Mouse (Mus musculus) brown adipose tissue, adult 24 weeks (tissue): ENCODE results near the gene Mfsd7a. TPM values are rescaled to one million over a fixed set of nuclear protein-coding genes. Genes with fewer than 3 reads are reported as not detected.
"Not testable (repeated sequence)": the region's sequence is repeated elsewhere in the genome, so short reads cannot be mapped to it uniquely, and the experiment has no call there.

Experiments used
- H3K27ac ChIP-seq: fragments of 200-500 bp; replicated peaks from 2 replicates; pipeline ENCODE4 v1.5.1; 2012; ENCODE audit warnings: low read depth, mild to moderate bottlenecking, low read length
- H3K4me1 ChIP-seq: fragments of 200-500 bp; 2 replicates; pipeline ENCODE4 v1.6.1; 2012; ENCODE audit warnings: low read length, mixed read lengths; ENCODE audit not compliant: control insufficient read depth, insufficient read depth, insufficient read length
- H3K4me3 ChIP-seq: fragments of 200-500 bp; 2 replicates; pipeline ENCODE4 v1.5.1; 2012; ENCODE audit warnings: low read depth, mild to moderate bottlenecking, low read length, moderate library complexity; ENCODE audit not compliant: insufficient read depth
- polyA plus RNA-seq: library from polyadenylated mRNA; stranded (reverse); fragments of >200 nt; gene quantifications from 2 replicates; pipeline ENCODE4 v1.2.4, GENCODE M21; 2012; ENCODE audit not compliant: missing spikeins, insufficient read depth, insufficient read length

Mfsd7a gene
- polyA plus RNA-seq, result 0.55 and 0.92 TPM in 2 replicates

GRCm38 (mm10) chr5:108448785-108449668 is at the start of gene Mfsd7a:
TSS of gene Mfsd7a (minus strand) at chr5:108448891.
- Histone ChIP-seq H3K27ac (peak within 1 kb of the TSS; percentile 46; the same call in 1 of the 2 replicates), H3K4me3 (peak within 1 kb of the TSS; percentile 65)

GRCm38 (mm10) chr5:108486148-108486547 is 37.5 kb upstream of the Mfsd7a start:
- H3K4me3 ChIP-seq, H3K4me1 ChIP-seq, H3K27ac ChIP-seq: not testable (repeated sequence)

More at GRCm38 (mm10) chr5:108448785-108449668, at the start of gene Mfsd7a:
- peaks cover 6% of the 10 kb centered on the region; the same call in 1 of the 2 replicates for H3K4me1 ChIP-seq

DNA sequence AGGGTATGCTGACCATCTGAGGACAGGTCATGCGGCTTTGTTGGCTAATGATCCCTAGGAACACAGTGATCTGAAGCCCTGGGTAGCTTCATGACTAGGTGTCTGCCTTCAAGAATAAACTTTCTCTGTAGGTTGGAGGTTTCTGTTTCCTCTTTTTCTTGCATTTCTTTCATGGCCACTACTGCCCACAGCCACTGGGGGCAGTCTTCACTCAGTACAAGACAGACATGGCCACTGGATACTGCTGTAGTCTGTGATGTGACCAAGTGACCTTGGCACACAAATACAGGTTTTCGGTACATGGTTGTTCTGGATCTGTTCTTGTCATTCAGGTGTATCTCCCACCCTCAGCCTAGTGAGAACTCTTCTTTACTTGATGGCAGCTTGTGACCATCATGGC is 36.5 kb upstream of the Mfsd7a start:
- no peak overlapping the region for H3K4me3 ChIP-seq
- H3K27ac ChIP-seq, result no peak overlapping the region

DNA sequence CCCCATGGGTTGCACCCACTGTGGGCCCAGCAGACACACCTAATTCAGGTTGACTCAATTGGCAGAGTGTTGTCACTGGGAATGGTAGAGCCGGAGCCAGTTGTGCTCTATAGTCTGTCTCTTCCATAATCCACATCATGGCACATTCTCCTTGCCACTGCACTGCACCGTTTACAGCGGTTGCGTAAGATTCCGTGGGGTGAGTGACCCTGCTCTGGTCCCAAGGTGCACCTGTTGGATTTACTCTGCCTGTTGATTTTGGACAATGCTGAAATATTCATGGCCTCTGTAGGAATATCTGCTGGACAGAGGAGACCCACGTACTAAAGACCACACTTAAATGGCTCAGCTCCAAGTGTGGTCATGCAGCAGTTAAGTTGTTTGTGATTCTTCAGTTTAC is 34.3 kb upstream of the Mfsd7a start:
- Histone ChIP-seq H3K4me1 (no peaks in the 10 kb centered on the region), H3K4me3 (no peak overlapping the region)

More for the DNA sequence above, 36.5 kb upstream of the Mfsd7a start:
- no peaks in the 10 kb centered on the region for H3K4me1 ChIP-seq

DNA sequence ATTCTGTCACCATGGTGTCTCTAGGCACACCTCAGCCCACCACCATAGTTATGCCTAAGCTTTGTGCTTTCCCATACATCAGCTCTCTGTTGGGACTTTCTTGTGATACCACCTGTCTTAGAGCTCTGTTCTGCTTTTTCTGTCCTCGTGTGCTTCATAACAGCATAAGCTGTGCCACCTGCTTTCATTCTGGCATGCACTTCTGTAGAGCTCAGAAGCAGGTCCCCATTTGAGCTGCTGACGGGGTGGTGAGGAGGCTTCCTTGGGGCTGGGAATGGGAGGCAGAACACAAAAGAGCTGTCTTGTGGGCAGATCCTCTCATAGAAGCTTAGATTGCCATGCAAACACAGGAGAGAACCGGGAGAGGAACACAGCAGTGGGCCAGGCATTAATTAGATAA is 27.3 kb upstream of the Mfsd7a start:
- no peak overlapping the region for H3K4me3 ChIP-seq

More for the DNA sequence above, 34.3 kb upstream of the Mfsd7a start:
- no peak overlapping the region for H3K27ac ChIP-seq

DNA sequence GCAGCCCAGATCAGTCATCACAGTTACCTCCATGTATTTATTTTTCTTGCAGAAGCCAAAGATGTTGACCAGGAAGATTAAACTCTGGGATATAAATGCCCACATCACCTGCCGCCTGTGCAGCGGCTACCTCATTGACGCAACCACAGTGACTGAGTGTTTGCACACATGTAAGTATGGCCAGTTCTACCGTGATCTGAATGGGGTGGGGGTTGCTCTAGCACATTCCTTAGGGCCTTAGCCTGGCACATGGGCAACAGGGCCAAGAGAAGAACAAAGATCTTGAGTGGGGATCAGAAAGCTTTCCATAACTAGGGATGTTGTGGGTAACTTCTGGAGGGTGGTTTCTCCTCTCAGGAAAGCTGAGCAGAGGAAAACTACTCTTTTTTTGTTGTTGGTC is 25.0 kb upstream of the Mfsd7a start:
- Histone ChIP-seq H3K27ac (no peak overlapping the region), H3K4me1 (peaks cover 4% of the 10 kb centered on the region; the same call in 1 of the 2 replicates), H3K4me3 (no peak overlapping the region)

More for the DNA sequence above, 27.3 kb upstream of the Mfsd7a start:
- Histone ChIP-seq H3K4me1 (no peaks in the 10 kb centered on the region), H3K27ac (no peak overlapping the region)

- Histone ChIP-seq H3K4me3 (no peak overlapping the region), H3K4me1 (peaks cover 11% of the 10 kb centered on the region; the same call in 1 of the 2 replicates), H3K27ac (no peak overlapping the region)
Observed at GRCm38 (mm10) chr5:108469617-108470016, 20.9 kb upstream of the Mfsd7a start.

DNA sequence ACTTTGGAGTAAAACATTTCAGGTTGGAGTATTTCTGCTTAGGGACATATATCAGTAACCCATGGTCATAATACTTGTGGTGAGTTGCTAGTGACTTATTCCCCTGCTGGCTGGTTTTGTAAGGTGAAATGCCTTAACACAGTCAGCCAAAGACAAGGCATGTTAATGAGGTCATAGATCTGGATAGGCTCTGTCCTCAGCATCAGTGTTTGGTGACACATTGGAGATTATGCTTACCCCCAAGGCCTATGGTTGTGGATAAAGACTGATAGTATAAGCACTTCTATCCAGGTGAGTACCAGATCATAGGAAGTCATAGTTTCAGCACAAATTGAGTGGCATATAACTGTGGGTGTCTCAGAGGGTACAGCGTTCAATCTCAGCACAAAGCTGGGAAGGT is 18.0 kb upstream of the Mfsd7a start:
- H3K4me1 ChIP-seq, result peaks cover 25% of the 10 kb centered on the region

GRCm38 (mm10) chr5:108465131-108465891 is 16.6 kb upstream of the Mfsd7a start:
- H3K4me1 ChIP-seq, result peaks cover 27% of the 10 kb centered on the region
- H3K27ac ChIP-seq, result no peak overlapping the region
- H3K4me3 ChIP-seq, result no peak overlapping the region

More for the DNA sequence above, 18.0 kb upstream of the Mfsd7a start:
- H3K27ac ChIP-seq, result no peak overlapping the region
- no peak overlapping the region for H3K4me3 ChIP-seq

DNA sequence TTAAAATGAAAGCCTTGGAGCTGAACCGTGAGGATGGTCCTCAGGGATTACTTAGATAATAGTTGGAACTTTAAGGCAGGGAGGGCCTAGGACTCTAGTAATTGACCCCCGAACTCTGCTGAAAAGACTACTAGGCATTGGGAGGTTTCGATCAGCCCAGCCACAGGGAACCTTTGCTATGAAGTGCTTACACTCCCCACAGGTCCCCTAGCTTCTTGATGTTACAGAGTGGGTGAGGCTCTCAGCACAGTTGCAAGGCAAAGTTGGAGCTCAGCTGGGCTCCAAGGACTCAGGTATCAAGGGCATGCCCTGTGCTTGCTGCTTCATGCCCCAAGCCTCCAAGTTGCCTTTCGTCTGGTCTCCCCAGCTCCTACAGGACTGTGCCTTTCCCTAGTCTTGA is 13.8 kb upstream of the Mfsd7a start:
- peaks cover 23% of the 10 kb centered on the region for H3K4me1 ChIP-seq
- peak overlapping the region; percentile 51 for H3K27ac ChIP-seq

DNA sequence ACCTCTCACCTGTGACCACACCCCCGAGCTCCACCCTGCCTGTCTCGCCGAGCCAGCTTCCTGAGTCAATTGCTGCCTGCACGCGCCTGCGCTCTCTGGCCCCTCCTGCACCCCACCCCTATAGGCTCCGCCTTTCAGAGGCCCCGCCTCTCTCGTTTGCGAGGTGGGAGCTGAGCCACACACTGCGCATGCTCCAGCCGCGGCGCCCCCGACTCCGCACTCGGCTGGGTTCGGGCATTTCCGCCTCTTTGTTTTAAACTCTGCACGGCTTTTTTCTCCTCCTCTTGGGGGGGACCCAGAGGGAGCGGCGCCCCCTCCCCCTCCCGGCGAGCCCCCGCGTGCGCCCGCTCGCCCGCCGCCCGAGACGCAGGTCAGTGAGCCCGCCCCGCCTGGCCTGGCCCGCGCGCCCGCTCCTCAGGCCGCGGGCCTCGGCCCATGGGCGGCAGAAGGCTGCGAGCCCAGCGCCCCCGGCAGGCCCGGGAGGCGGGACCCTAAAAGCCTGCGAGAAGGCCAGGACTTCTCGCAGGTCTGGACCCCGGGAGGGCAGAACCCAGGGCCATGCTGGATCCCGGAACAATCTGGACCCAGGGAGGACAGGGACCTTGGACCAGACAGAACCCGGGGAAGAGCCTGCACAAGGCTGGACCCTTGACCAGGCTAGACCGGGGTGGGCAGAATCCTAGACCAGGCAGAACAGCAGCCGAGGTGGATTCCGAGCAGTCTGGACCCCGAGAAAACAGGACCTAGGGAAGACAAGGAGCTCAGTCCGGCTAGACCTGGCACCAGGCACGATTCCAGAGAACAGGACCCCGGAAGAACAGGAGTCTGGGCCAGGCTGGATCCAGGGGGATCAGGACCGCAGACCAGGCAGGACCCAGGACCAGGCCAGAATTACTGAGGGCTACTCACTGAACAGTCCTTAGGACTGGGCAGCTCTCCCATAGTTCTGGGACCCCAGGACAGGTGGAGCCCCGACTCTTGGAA is 12.7 kb upstream of the Mfsd7a start, which contains the start of gene Pcgf3:
TSS of gene Pcgf3 (plus strand) at position 151 of the 984 bp plus-strand sequence.
- H3K4me3 ChIP-seq, result peak within 1 kb of the TSS; percentile 92
- peaks cover 21% of the 10 kb centered on the region for H3K4me1 ChIP-seq
- H3K27ac ChIP-seq, result peak within 1 kb of the TSS; percentile 51

More for the DNA sequence above, 13.8 kb upstream of the Mfsd7a start:
- H3K4me3 ChIP-seq, result peak overlapping the region; percentile 92

DNA sequence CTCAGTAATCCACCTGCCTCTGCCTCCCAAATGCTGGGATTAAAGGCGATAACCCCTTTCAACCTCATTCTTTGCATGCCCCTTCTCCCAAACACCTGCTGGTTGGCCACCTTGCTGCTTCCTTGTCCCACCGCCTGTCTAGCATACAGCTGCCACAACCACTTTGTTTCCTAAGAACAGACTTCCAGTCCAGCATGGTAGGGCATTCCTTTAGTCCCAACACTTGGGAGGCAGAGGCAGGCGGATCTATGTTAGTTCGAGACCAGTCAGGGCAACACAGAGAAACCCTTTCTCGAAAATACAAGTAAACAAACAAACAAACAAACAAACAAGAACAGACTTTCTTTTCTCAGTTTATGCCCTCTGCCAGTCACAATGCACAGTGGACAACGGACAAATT is 11.8 kb upstream of the Mfsd7a start:
- Histone ChIP-seq H3K4me3 (peak overlapping the region; percentile 92), H3K27ac (no peak overlapping the region), H3K4me1 (peaks cover 16% of the 10 kb centered on the region)

GRCm38 (mm10) chr5:108458706-108459105 is 10.0 kb upstream of the Mfsd7a start:
- Histone ChIP-seq H3K4me1 (peaks cover 14% of the 10 kb centered on the region), H3K4me3 (no peak overlapping the region), H3K27ac (no peak overlapping the region)

DNA sequence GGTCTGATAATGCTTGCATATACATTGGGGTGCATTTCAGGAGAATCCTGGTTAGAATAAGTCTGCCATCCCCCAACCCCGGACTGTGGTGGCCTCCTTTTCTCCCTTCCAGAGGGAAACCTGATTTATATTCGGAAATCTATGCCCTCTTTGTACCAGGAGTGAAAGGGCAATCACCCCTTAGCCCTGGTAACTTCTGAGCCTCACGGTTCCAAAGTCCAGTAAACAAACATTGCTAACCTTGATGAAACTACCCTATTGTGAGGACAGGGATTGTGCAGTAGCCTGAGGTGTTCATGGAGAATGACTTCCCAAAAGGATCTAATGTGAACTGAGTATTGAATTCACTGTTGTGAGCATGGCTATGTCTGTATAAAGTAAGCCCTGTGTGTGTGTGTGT is 5.4 kb upstream of the Mfsd7a start:
- Histone ChIP-seq H3K4me3 (no peak overlapping the region), H3K27ac (no peak overlapping the region), H3K4me1 (peaks cover 4% of the 10 kb centered on the region; the same call in 1 of the 2 replicates)
